Mouse (Mus musculus) T-helper 1 cell (primary cell): ENCODE data around the gene Hsdl1.

ENCODE experiments used
- in situ Hi-C: fragments of 300-600 bp; cut with MboI, MseI; formaldehyde crosslinking; loops from one replicate; pipeline ENCODE4 v1.15.1; 2025; ENCODE audit warnings: high pct_unique_total_duplicates

Gene Hsdl1

GRCm38 (mm10) chr8:119531397-119531796 lies 43.6 kb downstream of the Hsdl1 start:
- in situ Hi-C loops: no loop called here

DNA sequence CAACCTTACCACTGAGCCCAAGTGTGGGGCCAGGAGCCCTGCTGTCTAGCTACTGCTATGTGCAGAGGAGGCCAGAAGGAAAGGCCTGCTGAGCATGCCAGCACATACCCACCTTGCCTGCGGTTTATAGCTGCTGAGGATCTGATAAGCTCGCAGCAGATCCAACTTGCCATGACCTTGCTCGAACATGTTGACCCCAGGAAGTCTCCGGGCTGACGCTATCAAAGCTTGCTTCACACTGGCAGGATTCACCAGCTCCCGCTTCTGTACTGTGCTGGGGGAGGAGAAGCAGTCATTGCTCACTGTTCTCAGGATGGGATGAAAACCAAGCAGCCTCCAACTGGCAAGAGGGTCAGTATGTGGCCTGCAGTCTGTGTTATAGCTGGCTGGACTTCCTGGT lies 44.0 kb downstream of the Hsdl1 start:
- in situ Hi-C loops: no loop called here

DNA sequence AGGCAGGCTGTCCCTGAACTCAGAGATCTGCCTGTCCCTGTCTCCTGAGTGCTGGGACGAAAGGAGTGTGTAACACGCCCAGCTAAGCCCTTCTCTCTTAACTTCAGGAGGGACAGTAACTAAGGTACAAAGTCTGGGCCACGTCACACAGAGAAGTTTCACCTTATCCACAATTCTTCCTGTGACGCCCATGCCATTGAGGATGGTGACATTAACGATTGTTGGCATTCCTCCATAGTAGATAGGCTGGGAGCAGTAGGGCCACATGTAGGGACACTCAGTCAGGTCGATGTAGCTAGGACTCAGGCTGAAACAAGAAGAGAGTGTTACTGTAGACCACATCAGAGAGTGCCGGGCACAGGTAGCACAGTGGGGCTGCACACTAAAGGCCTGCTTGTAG lies 46.2 kb downstream of the Hsdl1 start:
- in situ Hi-C loops: no loop called here

DNA sequence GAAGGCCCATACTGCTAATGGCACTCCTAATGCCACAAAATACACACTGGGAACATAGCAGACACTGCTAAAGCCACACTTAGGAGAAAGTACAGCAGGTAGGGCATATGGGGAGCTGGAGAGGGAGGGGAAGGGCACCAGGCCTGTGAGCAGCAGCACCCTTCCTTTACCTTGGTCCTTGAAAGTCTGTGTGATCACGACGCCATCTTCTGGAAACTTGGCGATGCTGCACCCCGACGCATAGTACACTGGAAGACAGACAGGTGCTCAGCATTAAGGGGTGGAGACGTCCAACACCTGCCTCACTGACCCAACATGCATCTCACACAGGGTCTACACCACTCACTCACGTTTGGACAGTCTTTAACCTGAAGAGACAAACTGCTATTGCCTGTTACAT lies 54.9 kb downstream of the Hsdl1 start:
- in situ Hi-C loops: no loop called here

- in situ Hi-C loops: no loop called here
Observed at GRCm38 (mm10) chr8:119516674-119517073, 58.3 kb downstream of the Hsdl1 start.

DNA sequence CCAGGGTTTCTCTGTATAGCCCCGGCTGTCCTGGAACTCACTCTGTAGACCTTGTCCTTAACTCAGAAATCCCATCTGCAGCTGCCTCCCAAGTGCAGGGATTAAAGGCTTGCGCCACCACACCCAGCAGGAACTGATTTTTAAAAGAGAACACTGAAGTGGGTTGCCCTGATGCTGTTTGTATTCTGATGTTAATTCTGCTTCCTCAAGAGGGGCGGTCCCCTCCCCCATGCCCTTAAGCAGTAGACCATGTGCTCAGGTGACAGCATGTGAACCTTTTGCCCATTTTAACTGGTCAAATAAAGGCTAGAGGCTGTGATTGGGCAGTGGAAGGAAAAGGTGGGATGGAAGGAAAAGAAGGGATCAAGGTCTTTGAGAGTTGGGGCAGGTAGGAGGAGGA lies 59.2 kb downstream of the Hsdl1 start:
- in situ Hi-C loops: no loop called here

- in situ Hi-C loops: no loop called here
Observed at GRCm38 (mm10) chr8:119514940-119515339, 60.0 kb downstream of the Hsdl1 start.

DNA sequence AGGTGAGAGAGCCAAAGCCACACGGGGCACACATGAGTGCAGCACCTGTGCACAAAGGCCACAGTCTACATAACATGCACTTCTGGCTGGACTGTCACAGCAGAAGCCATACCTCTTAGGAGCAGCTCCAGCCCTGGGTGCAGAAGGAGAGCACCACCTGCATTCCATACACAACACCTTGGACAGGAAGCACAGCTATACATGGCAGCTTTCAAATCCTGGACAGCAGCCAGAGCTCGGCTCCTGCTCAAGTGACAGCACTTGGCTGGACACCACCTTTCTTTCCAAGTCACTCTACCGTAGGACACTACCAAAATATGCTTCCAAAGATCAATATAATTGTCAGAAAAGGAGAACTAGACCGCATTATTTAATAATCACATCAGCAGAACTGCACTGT lies 61.6 kb downstream of the Hsdl1 start:
- in situ Hi-C loops: no loop called here
